Mouse (Mus musculus): ENCODE data around the gene Nab2.

DNA sequence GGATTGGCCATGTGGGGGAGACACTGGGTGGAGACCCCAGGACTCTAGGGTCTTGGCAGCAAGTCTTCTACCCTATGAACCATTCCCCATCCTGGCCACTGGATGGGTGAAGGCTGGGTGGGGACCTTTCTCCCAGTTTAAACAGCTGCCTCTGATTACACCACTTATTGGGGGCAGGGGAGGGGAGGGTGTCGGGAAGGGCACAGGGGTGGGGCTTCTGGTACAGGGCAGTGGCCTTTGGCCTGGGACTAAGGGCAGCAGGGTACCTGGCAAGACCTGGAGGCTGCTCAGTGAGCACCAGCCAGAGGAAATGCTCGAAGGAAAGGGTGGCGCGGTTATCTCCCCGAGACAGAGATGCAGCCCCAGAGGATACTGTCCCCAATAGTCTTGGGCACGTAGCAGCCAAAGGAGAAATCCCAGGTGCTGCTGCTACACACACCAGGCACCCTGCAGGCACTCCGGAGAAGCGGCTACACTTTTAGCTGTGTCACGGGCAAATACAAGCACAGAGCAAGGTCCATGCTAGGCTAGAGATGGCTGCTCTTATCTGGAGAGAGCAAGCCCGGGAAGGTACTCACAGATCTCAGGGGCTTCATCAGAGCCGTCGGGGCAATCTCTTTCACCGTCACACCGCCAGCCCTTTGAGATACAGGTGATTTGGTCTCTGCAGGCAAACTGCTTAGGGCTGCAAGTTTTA, 56.1 kb downstream of the Nab2 start:
- TF ChIP-seq CTCF (IDR thresholded peaks at IDR 0.05; ENCODE audit: low read depth), result no peak
- no peak for TF ChIP-seq EP300 (IDR thresholded peaks at IDR 0.05; ENCODE audit: low read depth)

All from liver, embryonic 14.5 days (tissue).